Mouse (Mus musculus) heart, embryonic 15.5 days (tissue): ENCODE measurements around the gene Tubg2. TPM values are rescaled to one million over a fixed set of nuclear protein-coding genes. Genes with fewer than 3 reads are reported as not detected.

ENCODE experiments used
- ATAC-seq: fragments of 200-750 bp; cut with Nextera tagmentation; replicated peaks from 2 replicates; pipeline ENCODE4 v1.8.0; 2017; ENCODE audit warnings: low read depth, moderate TSS enrichment; ENCODE audit not compliant: insufficient number of reproducible peaks, insufficient read depth, low FRiP score
- H3K27ac ChIP-seq: fragments of 300-500 bp; sonication (generic); 2 replicates; pipeline ENCODE4 v1.5.1; 2015; ENCODE audit warnings: mild to moderate bottlenecking, inconsistent platforms
- H3K27me3 ChIP-seq: fragments of 300-500 bp; sonication (generic); 2 replicates; pipeline ENCODE4 v1.6.1; 2015; ENCODE audit warnings: inconsistent platforms
- H3K36me3 ChIP-seq: fragments of 300-500 bp; sonication (generic); 2 replicates; pipeline ENCODE4 v1.6.1; 2015; ENCODE audit warnings: mild to moderate bottlenecking, inconsistent platforms
- H3K4me1 ChIP-seq: fragments of 300-500 bp; sonication (generic); replicated peaks from 2 replicates; pipeline ENCODE4 v1.6.1; 2015; ENCODE audit warnings: inconsistent platforms
- H3K4me2 ChIP-seq: fragments of 300-500 bp; sonication (generic); 2 replicates; pipeline ENCODE4 v1.6.1; 2015; ENCODE audit warnings: inconsistent platforms, mild to moderate bottlenecking, moderate library complexity
- H3K4me3 ChIP-seq: fragments of 300-500 bp; sonication (generic); 2 replicates; pipeline ENCODE4 v1.5.1; 2015; ENCODE audit warnings: mild to moderate bottlenecking, inconsistent platforms
- H3K9ac ChIP-seq: fragments of 300-500 bp; sonication (generic); 2 replicates; pipeline ENCODE4 v1.6.1; 2015; ENCODE audit warnings: mild to moderate bottlenecking, inconsistent platforms
- H3K9me3 ChIP-seq: fragments of 300-500 bp; sonication (generic); replicated peaks from 2 replicates; pipeline ENCODE4 v1.6.1; 2016; ENCODE audit warnings: inconsistent platforms
- WGBS: fragments of 180-500 bp; shearing (Covaris S2); methylation state at CpG from one replicate; pipeline ENCODE4 v1.1.7; 2015; ENCODE audit warnings: mixed read lengths; 5-methylcytosine and 5-hydroxymethylcytosine counted together
- polyA plus RNA-seq: library from polyadenylated mRNA; unstranded; fragments of >200 nt; fragmentation: Nextera tagmentation; extraction: Ambion mirVana; gene quantifications from 2 replicates; pipeline ENCODE4 v1.2.1, GENCODE M21; 2015

Tubg2 gene
- polyA plus RNA-seq, 1 experiment from 2014 or later, result 2.7 TPM

GRCm38 (mm10) chr11:101190181-101190912, 34.6 kb downstream of the Tubg2 start:
- peaks cover 52% of the 10 kb centered on the region for H3K4me1 ChIP-seq
- WGBS, result 47% methylated on average over 8 of the region's 8 CpGs

GRCm38 (mm10) chr11:101190913-101191907, 35.5 kb downstream of the Tubg2 start:
- ATAC-seq, result no peak
- Histone ChIP-seq H3K4me3 (no peak overlapping the region), H3K4me1 (peaks cover 52% of the 10 kb centered on the region)

More at GRCm38 (mm10) chr11:101190181-101190912, 34.6 kb downstream of the Tubg2 start:
- H3K27ac ChIP-seq, result peak overlapping the region; percentile 80
- 0 out of 2 replicates have a peak, but pooled peaks cover 4% of the 10 kb centered on the region for H3K36me3 ChIP-seq
- H3K9ac ChIP-seq, result peak overlapping the region; percentile 33; the same call in 1 of the 2 replicates
- H3K9me3 ChIP-seq, result no peaks in the 10 kb centered on the region
- H3K4me3 ChIP-seq, result no peak overlapping the region
- no peaks in the 10 kb centered on the region for H3K27me3 ChIP-seq
- H3K4me2 ChIP-seq, result no peak overlapping the region
- ATAC-seq, result no peak

GRCm38 (mm10) chr11:101191919-101192470, 36.3 kb downstream of the Tubg2 start:
- Histone ChIP-seq H3K36me3 (peaks cover 15% of the 10 kb centered on the region), H3K9ac (no peak overlapping the region), H3K4me1 (peaks cover 52% of the 10 kb centered on the region), H3K4me2 (no peak overlapping the region), H3K27me3 (no peaks in the 10 kb centered on the region), H3K9me3 (no peaks in the 10 kb centered on the region), H3K4me3 (no peak overlapping the region), H3K27ac (no peak overlapping the region)
- 81% methylated on average over 4 of the region's 4 CpGs for WGBS
- ATAC-seq, result no peak

More at GRCm38 (mm10) chr11:101190913-101191907, 35.5 kb downstream of the Tubg2 start:
- peaks cover 7% of the 10 kb centered on the region for H3K36me3 ChIP-seq
- no peaks in the 10 kb centered on the region for H3K27me3 ChIP-seq
- no peaks in the 10 kb centered on the region for H3K9me3 ChIP-seq
- H3K4me2 ChIP-seq, result no peak overlapping the region
- peak overlapping the region; percentile 80 for H3K27ac ChIP-seq
- WGBS, result 42% methylated on average over 17 of the region's 17 CpGs
- H3K9ac ChIP-seq, result no peak overlapping the region

- Histone ChIP-seq H3K27me3 (no peaks in the 10 kb centered on the region), H3K9ac (no peak overlapping the region), H3K4me3 (no peak overlapping the region), H3K4me1 (peaks cover 52% of the 10 kb centered on the region), H3K27ac (no peak overlapping the region), H3K36me3 (peaks cover 19% of the 10 kb centered on the region), H3K9me3 (no peaks in the 10 kb centered on the region), H3K4me2 (no peak overlapping the region)
- WGBS, result 89% methylated on average over 6 of the region's 6 CpGs
- ATAC-seq, result no peak
Measured at GRCm38 (mm10) chr11:101192646-101193045, 36.9 kb downstream of the Tubg2 start.

- 82% methylated on average over 7 of the region's 7 CpGs for WGBS
- Histone ChIP-seq H3K27me3 (no peaks in the 10 kb centered on the region), H3K4me1 (peaks cover 52% of the 10 kb centered on the region), H3K9ac (no peak overlapping the region), H3K36me3 (peaks cover 24% of the 10 kb centered on the region), H3K4me2 (no peak overlapping the region), H3K4me3 (no peak overlapping the region), H3K27ac (no peak overlapping the region), H3K9me3 (no peaks in the 10 kb centered on the region)
- no peak for ATAC-seq
Measured at GRCm38 (mm10) chr11:101193076-101193475, 37.4 kb downstream of the Tubg2 start.

GRCm38 (mm10) chr11:101194137-101194536, 38.4 kb downstream of the Tubg2 start:
- H3K27ac ChIP-seq, result peak overlapping the region; percentile 24; the same call in 1 of the 2 replicates
- H3K9ac ChIP-seq, result no peak overlapping the region
- H3K4me1 ChIP-seq, result peaks cover 48% of the 10 kb centered on the region
- no peak overlapping the region for H3K4me3 ChIP-seq
- 25% methylated on average over 5 of the region's 5 CpGs for WGBS
- H3K4me2 ChIP-seq, result no peak overlapping the region
- no peak for ATAC-seq
- peaks cover 34% of the 10 kb centered on the region for H3K36me3 ChIP-seq
- no peaks in the 10 kb centered on the region for H3K9me3 ChIP-seq
- no peaks in the 10 kb centered on the region for H3K27me3 ChIP-seq

GRCm38 (mm10) chr11:101194643-101195042, 38.9 kb downstream of the Tubg2 start:
- 81% methylated on average over 6 of the region's 6 CpGs for WGBS
- no peaks in the 10 kb centered on the region for H3K27me3 ChIP-seq
- peaks cover 39% of the 10 kb centered on the region for H3K36me3 ChIP-seq
- H3K9ac ChIP-seq, result no peak overlapping the region
- H3K4me3 ChIP-seq, result no peak overlapping the region
- H3K4me2 ChIP-seq, result no peak overlapping the region
- H3K27ac ChIP-seq, result peak overlapping the region; percentile 24; the same call in 1 of the 2 replicates
- no peaks in the 10 kb centered on the region for H3K9me3 ChIP-seq
- H3K4me1 ChIP-seq, result peaks cover 43% of the 10 kb centered on the region
- ATAC-seq, result no peak

GRCm38 (mm10) chr11:101195101-101195500, 39.4 kb downstream of the Tubg2 start:
- Histone ChIP-seq H3K4me2 (no peak overlapping the region), H3K4me1 (peaks cover 38% of the 10 kb centered on the region), H3K4me3 (no peak overlapping the region), H3K9me3 (no peaks in the 10 kb centered on the region), H3K27ac (no peak overlapping the region), H3K9ac (no peak overlapping the region), H3K36me3 (peaks cover 44% of the 10 kb centered on the region), H3K27me3 (no peaks in the 10 kb centered on the region)
- WGBS, result 71% methylated on average over 1 of the region's 1 CpGs
- no peak for ATAC-seq

GRCm38 (mm10) chr11:101195571-101195970, 39.9 kb downstream of the Tubg2 start:
- no peak for ATAC-seq
- H3K27me3 ChIP-seq, result no peaks in the 10 kb centered on the region
- WGBS, result 89% methylated on average over 8 of the region's 8 CpGs
- H3K27ac ChIP-seq, result no peak overlapping the region
- H3K4me2 ChIP-seq, result no peak overlapping the region
- no peaks in the 10 kb centered on the region for H3K9me3 ChIP-seq
- H3K36me3 ChIP-seq, result peaks cover 48% of the 10 kb centered on the region
- H3K4me1 ChIP-seq, result peaks cover 34% of the 10 kb centered on the region
- no peak overlapping the region for H3K4me3 ChIP-seq
- no peak overlapping the region for H3K9ac ChIP-seq

- no peaks in the 10 kb centered on the region for H3K9me3 ChIP-seq
- 91% methylated on average over 8 of the region's 8 CpGs for WGBS
- H3K4me1 ChIP-seq, result peaks cover 28% of the 10 kb centered on the region
- H3K9ac ChIP-seq, result no peak overlapping the region
- no peak overlapping the region for H3K4me2 ChIP-seq
- peaks cover 53% of the 10 kb centered on the region for H3K36me3 ChIP-seq
- H3K27ac ChIP-seq, result no peak overlapping the region
- no peaks in the 10 kb centered on the region for H3K27me3 ChIP-seq
- ATAC-seq, result no peak
- H3K4me3 ChIP-seq, result no peak overlapping the region
Measured at GRCm38 (mm10) chr11:101196175-101196574, 40.5 kb downstream of the Tubg2 start.

GRCm38 (mm10) chr11:101199555-101199954, 43.8 kb downstream of the Tubg2 start:
- 88% methylated on average over 3 of the region's 3 CpGs for WGBS
- Histone ChIP-seq H3K36me3 (peaks cover 64% of the 10 kb centered on the region), H3K4me1 (peaks cover 3% of the 10 kb centered on the region), H3K27ac (no peak overlapping the region), H3K4me2 (no peak overlapping the region), H3K27me3 (no peaks in the 10 kb centered on the region), H3K4me3 (no peak overlapping the region), H3K9ac (no peak overlapping the region), H3K9me3 (no peaks in the 10 kb centered on the region)
- ATAC-seq, result no peak
